Mouse (Mus musculus) testis, postnatal 10 days (tissue): ENCODE measurements around the gene Axin1.
"Not testable (repeated sequence)": the region's sequence is repeated elsewhere in the genome, so short reads cannot be mapped to it uniquely, and the experiment has no call there.

Source experiments
- DNase-seq: peaks from one replicate; pipeline ENCODE4 v3.0.0; 2021; ENCODE audit warnings: low spot score

Axin1 gene

DNA sequence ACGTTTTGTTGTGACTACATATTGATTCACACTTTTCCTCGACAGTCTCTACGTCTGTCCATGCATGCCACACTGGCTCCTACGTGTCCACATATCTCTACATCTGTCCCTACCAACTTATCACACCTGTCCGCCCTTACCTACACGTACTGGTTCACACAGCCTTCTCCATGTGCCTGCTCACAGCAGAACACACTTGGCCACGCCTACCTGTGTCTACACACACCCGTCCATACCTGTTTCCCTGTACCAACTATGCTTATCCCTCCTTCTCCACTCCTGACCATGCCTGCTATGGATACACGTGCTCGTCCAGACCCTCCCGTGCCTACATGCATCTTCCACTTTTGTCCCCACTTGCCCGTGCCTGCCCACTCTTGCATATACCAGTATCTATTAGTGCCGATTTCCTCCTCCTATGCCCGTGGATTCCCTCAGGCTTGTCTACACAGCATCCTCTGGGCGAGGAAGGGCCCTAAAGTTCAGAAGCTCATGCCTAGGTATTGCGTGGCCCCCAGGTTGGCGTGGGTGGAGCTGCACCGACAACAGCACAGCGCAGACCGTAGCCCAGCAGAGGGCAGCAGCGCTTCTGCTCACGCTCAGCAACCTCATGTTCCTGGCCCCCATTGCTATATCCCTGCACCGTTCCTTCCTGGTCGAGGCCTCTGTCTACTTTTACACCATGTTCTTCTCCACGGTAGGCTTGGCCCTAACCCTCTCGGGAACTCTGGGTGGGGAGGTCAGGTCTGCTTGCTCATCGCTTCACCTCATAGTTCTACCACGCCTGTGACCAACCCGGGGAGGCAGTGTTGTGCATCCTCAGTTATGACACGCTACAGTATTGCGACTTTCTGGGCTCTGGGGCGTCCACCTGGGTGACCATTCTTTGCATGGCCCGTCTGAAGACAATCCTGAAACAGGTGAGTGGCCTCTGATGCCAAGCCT is 18.4 kb upstream of the Axin1 start:
- DNase-seq = peak; percentile 81

GRCm38 (mm10) chr17:26122431-26123140 is 15.9 kb upstream of the Axin1 start:
- no peak for DNase-seq

- DNase-seq = peak; percentile 96
These were observed 15.2 kb upstream of the Axin1 start, which contains the start of gene Mrpl28 for GRCm38 (mm10) chr17:26123267-26123684. Mrpl28 (plus strand) TSS chr17:26123500.

DNA sequence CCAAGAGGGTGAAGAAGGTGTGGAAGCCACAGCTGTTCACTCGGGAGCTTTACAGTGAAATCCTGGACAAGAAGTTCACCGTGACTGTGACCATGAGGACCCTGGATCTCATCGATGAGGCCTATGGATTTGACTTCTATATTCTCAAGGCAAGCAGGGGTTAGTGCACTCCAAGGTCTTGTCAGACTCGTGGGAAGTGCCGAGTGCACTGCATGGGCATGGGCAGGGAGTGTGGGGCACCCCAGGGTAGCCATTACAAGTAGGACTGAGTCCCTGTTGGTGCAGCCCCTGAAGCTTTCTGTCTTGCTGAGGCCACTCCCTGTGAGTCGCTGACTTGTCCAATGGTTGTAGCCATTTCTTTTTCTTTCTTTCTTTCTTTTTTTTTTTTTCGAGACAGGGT is 13.9 kb upstream of the Axin1 start:
- DNase-seq = no peak

DNA sequence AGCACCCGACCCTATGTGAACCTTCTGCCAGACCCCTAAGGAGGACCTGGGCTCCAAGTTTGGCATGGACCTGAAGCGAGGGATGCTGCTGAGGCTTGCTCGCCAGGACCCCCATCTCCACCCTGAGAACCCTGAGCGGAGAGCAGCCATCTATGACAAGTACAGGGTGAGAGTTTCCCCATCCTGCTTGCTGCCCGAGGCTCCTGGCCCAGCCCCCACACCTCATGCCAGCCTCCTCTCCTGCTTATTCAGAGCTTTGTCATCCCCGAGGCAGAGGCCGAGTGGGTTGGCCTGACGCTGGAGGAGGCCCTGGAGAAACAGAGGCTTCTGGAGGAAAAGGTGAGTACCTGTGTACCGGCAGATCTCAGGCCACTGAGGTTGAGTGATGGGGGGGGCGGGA is 13.3 kb upstream of the Axin1 start:
- no peak for DNase-seq

DNA sequence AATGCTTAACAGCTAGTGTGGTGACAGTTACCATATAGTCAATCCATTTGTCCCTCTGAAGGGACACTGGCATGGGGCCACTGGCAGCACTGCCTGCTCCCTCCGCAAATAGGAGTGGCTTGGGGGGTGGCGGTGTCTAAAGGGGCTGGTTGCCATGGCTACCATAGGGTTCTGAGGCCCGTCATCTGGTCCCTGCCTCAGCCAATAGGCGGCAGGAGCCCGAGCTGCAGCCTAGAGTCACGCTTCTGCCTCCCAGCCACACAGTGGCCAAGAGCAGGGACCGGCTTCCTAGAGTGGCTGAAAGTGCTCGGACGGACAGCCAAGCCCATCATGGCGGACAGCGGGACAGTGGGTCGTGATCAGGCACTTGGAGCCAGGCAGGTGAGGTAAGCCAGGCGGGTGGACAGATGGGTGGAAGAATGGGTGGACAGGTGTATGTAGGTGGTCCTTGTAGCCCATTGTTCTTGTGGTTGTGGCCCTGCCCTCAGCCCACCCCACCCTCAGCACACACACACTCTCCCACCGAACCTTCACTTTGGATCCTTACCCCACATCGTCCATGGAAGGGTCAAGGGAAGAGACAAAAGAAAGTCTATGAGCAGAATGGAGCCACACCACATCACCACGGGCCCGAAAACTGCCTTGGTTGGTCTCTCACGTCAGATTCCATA is 7.3 kb upstream of the Axin1 start:
- no peak for DNase-seq

GRCm38 (mm10) chr17:26131856-26132853 is 6.3 kb upstream of the Axin1 start:
- no peak for DNase-seq

- DNase-seq = no peak
These were observed 1.3 kb upstream of the Axin1 start for GRCm38 (mm10) chr17:26137106-26137750.

DNA sequence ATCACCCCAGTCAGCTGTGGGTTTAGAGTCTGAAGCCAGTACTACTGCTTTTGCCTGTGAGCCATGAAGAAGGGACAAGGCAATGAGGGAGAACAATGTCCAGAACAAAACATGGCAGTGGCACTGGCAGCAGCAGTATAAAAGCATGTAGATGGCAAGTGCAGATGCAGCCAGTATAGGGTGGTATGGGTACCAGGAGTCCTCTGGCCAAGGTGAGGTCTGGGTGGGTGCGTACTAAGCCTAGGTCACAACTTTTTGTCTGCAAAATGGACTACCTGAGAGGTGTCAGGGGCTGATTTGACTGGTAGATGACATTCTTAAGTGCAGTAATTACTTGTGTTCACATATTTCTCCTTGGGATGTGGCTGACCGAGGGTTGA is 747 bp upstream of the Axin1 start:
- no peak for DNase-seq

DNA sequence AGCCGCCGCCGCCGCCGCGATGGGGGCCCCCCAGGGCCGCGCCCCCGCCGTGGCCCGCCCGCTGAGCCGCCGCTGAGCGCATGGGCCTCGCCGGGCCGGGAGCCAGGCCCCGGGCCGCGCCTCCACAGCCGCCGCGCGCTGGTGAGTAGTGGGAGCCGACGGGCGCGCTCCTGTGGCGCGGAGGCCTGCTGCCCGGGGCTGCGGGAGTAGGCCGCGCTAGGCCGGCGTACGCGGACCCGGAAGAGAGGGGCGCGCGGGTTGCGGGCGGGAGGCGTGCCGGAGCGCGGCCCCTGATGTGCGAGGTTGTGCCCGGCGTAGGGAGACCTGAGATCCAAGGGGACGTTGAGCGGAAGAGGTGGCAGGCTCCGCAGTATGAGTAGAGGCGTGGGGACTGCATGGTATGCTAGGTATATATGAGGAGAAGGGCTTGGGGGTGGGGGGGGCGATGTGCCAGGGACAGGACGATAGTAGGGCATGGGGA is 453 bp downstream of the Axin1 start:
- no peak for DNase-seq

DNA sequence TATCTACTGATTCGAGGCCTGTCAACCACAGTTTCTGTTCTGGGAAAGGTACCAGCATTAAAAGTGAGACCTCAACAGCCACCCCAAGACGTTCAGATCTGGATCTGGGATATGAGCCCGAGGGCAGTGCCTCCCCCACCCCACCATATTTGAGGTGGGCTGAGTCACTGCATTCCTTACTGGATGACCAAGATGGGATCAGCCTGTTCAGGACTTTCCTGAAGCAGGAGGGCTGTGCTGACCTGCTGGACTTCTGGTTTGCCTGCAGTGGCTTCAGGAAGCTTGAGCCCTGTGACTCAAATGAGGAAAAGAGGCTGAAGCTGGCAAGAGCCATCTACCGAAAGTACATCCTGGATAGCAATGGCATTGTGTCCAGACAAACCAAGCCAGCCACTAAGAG is 4.3 kb downstream of the Axin1 start:
- DNase-seq = no peak

DNA sequence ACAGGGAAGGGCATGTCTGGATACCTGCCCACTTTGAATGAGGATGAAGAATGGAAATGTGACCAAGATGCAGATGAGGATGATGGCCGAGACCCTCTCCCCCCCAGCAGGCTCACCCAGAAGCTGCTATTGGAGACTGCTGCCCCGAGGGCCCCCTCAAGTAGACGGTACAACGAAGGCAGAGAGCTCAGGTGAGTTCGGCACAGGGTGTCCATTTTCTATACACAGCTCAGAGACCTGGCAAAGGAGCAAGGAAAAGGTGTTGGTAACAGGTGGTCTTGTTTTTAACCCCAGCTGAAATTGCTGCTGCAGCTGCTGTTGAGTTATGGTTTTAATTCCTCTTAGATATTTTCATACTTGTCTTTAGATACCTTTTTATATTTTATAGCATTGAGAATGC is 4.9 kb downstream of the Axin1 start:
- DNase-seq = no peak

- no peak for DNase-seq
These were observed 10.6 kb downstream of the Axin1 start for GRCm38 (mm10) chr17:26149056-26149455.

- no peak for DNase-seq
These were observed 13.6 kb downstream of the Axin1 start for GRCm38 (mm10) chr17:26151886-26152630.

- DNase-seq = no peak
These were observed 24.2 kb downstream of the Axin1 start for GRCm38 (mm10) chr17:26162736-26163135.

GRCm38 (mm10) chr17:26168039-26168438 is 29.6 kb downstream of the Axin1 start:
- DNase-seq = no peak

- not testable (repeated sequence) for DNase-seq
These were observed 36.8 kb downstream of the Axin1 start for GRCm38 (mm10) chr17:26175248-26175647.

DNA sequence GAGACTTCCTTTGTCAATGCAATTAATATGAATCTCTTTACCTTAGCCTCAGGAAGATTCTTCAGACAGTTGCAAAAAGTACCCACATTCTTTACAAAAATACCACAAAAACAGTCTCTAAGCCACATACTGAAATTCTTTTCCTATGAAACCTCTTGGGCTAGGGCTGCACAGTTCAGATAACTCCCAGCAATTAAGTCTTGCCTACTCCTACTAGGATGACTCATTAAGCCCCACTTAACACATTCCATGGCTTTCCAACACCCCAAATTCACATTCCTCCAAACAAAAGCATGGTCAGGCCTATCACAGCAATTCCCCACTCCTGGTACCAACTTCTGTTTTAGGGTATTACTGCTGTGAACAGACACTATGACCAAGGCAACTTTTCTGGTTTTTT is 40.1 kb downstream of the Axin1 start:
- DNase-seq = no peak

GRCm38 (mm10) chr17:26181179-26181578 is 42.7 kb downstream of the Axin1 start:
- DNase-seq = no peak

GRCm38 (mm10) chr17:26187592-26187991 is 49.1 kb downstream of the Axin1 start:
- DNase-seq = no peak
